Mouse (Mus musculus) right cerebral cortex, postnatal 25 days (tissue): ENCODE results near the gene Ttc9b.

Source experiments
- DNase-seq: peaks from one replicate; pipeline ENCODE4 v3.0.0; 2022

The Ttc9b gene

GRCm38 (mm10) chr7:27646516-27646915, 7.2 kb upstream of the Ttc9b start:
- DNase-seq = no peak

- no peak for DNase-seq
These were observed 6.3 kb upstream of the Ttc9b start for GRCm38 (mm10) chr7:27647281-27648002.

GRCm38 (mm10) chr7:27649723-27650122, 4.0 kb upstream of the Ttc9b start:
- DNase-seq = no peak

- DNase-seq = peak; percentile 74
These were observed 2.8 kb upstream of the Ttc9b start for GRCm38 (mm10) chr7:27650949-27651348.

GRCm38 (mm10) chr7:27654607-27655276, 1.0 kb downstream of the Ttc9b start:
- DNase-seq = peak; percentile 65

- peak; percentile 65 for DNase-seq
These were observed 1.8 kb downstream of the Ttc9b start for GRCm38 (mm10) chr7:27655545-27655944.

- no peak for DNase-seq
These were observed 2.9 kb downstream of the Ttc9b start for GRCm38 (mm10) chr7:27656600-27656999.

- DNase-seq = no peak
These were observed 4.2 kb downstream of the Ttc9b start for GRCm38 (mm10) chr7:27657824-27658395.

- no peak for DNase-seq
These were observed 5.3 kb downstream of the Ttc9b start for GRCm38 (mm10) chr7:27658712-27659663.

GRCm38 (mm10) chr7:27662038-27662437, 8.3 kb downstream of the Ttc9b start:
- no peak for DNase-seq

- DNase-seq = no peak
These were observed 19.4 kb downstream of the Ttc9b start for GRCm38 (mm10) chr7:27673064-27673574.

- DNase-seq = peak; percentile 42
These were observed 19.9 kb downstream of the Ttc9b start for GRCm38 (mm10) chr7:27673575-27674131.

GRCm38 (mm10) chr7:27674195-27674521, 20.4 kb downstream of the Ttc9b start:
- no peak for DNase-seq

- DNase-seq = peak; percentile 97
These were observed 21.0 kb downstream of the Ttc9b start, which contains the start of gene Map3k10 for GRCm38 (mm10) chr7:27674522-27675221. Gene Map3k10, minus strand, starts transcription at chr7:27674598.

GRCm38 (mm10) chr7:27675222-27675612, 21.5 kb downstream of the Ttc9b start:
- no peak for DNase-seq

GRCm38 (mm10) chr7:27683218-27683617, 29.5 kb downstream of the Ttc9b start:
- no peak for DNase-seq

GRCm38 (mm10) chr7:27685220-27685619, 31.5 kb downstream of the Ttc9b start:
- no peak for DNase-seq

- DNase-seq = no peak
These were observed 32.0 kb downstream of the Ttc9b start for GRCm38 (mm10) chr7:27685681-27686080.

- no peak for DNase-seq
These were observed 33.3 kb downstream of the Ttc9b start for GRCm38 (mm10) chr7:27687043-27687442.

- no peak for DNase-seq
These were observed 34.1 kb downstream of the Ttc9b start for GRCm38 (mm10) chr7:27687836-27688235.

- no peak for DNase-seq
These were observed 34.6 kb downstream of the Ttc9b start for GRCm38 (mm10) chr7:27688246-27688788.
